Mouse (Mus musculus): Measurements from ENCODE around the gene Rusc2.

Gene Rusc2

DNA sequence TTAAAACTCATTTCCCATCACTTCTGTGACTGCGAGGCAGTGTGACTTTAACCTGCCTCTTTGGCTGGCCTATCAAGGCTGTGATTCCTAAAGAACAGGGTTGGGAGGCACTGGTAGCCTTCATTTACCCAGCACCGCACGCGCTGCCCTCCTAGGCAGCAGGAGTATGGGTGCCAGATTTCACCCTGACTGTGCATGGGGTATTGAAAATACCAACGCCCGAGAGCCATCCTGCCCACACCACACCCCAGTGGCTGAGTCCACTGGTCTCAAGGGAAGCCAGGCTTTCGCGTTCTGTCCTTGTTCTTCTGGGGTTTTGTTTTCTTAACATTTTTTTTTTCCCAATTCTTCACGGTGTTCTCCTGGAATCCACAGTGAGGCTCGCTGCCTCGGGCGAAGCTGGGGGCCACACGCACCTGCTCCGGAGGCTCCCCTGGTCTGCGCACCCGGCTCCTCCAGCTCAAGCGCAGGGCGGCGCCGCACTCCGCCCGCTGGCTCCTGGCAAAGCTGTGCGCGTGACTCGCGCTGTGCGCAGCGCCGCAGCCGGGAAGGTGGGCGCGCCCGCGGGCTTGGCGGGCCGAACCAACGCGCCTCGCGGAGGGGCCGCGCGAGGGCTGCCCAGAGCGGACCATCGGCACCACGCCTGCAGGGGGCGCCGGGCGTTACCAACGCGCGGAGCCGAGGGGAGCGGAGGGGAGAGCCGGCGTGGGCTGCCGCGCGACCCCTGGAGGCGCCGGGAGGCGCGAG lies at the start of gene Rusc2:
Gene Rusc2, plus strand, starts transcription at position 572 of the 747 bp plus-strand sequence.
- peak; percentile 39 to 66 for DNase-seq (ENCODE audit: low read depth in 1 of 2, low spot score in 2 of 2)

DNA sequence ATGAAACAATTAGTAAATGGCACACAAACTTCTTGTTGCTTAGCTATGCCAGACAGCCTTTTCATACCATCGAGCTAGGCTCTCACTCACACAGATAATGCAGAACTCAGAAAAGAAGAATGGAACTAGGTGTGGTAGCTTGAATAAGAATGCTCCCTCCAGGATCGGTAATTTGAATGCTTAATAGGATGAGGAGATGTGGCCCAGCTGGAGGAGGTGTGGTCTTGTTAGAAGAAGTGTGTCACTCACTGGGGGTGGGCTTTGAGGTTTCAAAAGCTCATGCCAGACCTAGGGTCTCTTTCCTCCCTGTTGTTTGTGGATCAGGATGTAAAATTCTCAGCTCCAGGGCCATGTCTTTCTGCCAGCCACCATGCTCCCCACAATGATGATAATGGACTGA lies 47.0 kb upstream of the Rusc2 start:
- DNase-seq (ENCODE audit: low read depth in 1 of 2, low spot score in 2 of 2), result no peak

DNA sequence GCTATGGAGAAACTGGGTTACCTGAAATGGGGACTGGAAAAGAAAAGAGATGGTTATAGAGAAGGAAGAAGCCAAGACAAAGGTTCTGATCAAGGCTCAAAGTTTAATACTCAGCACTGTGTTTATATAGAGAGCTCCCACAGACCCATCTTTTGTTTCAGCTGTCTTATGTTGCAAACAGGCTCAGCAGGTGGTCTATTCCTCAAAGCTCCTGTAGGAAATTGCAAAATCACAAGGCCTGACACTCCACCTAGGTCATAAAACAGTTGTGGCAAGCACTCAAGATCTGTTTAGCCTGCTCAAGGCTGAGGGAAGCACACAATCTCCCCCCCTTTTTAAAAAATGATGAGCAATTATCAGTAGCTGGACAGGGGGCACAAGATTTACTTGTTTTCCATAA lies 45.6 kb upstream of the Rusc2 start:
- no peak for DNase-seq (ENCODE audit: low read depth in 1 of 2, low spot score in 2 of 2)

DNA sequence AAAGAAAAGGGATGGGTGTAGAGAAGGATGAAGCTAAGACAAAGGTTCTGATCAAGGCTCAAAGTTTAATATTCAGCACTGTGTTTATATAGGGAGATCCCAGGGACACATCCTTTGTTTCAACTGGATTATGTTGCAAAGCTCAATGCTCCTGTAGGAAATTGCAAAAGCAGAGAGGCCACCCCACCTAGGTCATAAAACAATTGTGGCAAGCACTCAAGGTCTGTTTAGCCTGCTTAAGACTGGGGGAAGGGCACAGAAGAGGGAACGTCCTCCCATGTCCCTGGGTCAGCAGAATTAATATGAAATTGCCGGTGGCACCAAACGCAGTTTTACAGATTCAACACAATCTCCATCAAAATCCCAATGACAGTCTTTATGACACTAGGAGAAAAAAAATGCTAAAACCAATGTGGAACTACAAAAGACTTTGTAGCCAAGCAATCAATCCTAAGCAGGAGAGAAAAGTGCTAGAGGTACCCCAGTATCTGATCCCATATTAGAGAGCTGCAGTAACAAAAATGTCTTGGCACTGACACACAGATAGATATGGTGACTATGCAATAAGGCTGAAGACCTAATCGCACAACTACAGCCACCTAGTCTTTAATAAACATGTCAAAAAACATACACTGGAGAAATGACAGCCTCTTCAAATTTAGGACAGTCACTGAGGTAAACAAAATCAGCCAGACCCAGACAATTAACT lies 41.5 kb upstream of the Rusc2 start:
- no peak for DNase-seq (ENCODE audit: low read depth in 1 of 2, low spot score in 2 of 2)

DNA sequence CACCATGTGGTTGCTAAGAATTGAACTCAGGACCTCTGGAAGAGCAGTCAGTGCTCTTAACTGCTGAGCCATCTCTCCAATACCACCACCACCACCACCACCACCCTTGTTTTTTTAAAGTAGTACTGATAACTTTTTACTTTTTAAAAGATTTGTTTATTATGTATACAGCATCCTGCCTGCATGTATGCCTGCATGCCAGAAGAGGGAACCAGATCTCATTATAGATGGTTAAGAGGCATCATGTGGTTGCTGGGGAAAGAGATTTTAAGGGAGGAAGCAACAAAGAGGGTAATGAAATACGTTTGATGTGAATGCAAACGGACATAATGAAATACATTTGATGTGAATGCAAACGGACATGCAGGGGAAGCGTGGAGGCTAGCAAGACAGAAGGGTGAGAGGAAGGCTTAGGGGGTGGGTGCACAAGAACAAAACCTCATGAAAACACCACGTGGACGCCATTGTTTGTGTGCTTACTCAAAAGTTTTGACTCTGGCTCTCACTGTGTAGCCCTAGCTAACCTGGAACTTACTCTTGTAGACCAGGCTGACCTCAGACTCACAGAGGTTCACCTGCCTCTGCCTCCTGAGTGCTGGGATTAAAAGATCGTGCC lies 40.4 kb upstream of the Rusc2 start:
- no peak for DNase-seq (ENCODE audit: low read depth in 1 of 2, low spot score in 2 of 2)

DNA sequence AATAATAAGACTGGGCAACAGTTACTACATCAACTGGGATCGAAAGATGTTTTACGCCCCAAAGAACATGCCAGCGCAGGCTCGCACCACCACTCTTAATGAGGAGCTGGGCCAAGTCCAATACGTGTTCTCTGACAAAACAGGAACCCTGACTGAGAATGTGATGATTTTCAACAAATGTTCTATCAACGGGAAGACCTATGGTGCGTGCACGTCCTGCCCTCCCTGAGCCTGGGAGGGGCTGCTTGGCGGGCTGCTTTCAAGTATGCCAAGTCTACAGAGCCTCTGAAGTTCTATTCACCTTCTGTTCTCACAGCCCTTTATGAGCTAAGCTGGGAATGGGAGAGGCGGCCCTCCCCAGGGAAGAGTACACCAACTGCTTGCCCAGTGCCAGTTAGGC lies 39.3 kb upstream of the Rusc2 start:
- DNase-seq (ENCODE audit: low read depth in 1 of 2, low spot score in 2 of 2), result no peak

DNA sequence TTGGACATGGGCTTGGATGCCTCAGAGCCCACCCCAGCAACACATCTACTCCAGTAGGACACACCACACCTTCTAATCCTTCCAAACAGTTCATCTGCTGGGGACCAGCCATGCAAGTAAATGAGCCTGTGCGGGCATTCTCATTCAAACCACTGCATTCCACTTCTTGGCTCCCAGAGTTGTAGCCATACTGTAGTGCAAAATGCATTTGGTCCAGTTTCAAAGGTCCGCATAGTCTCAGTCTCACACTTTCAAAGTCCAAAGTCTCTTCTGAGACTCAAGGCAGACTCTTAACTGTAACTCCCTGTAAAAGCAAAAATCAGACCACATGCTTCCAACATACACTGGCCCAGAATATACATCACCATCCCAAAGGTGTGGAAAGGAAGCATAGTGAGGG lies 36.8 kb upstream of the Rusc2 start:
- DNase-seq (ENCODE audit: low read depth in 1 of 2, low spot score in 2 of 2), result no peak

DNA sequence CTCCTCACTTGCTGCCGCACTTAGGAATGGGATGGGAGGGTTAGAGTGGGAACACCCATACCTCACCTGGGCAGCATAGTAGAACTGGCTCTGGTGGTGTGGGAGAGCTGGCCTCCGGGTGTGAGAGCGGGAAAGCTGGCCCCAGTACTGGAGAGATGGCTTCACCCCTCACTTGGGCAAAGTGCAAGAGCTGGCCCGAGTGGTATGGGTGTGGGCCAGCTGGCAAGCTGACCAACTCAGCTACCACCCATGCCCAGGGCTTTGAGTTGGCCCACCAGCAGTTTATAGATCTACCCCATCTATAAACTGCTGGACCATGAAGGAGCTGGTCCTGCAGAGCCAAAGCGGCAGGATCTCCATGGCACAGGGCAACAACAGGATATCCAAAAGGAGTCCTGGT lies 32.6 kb upstream of the Rusc2 start:
- DNase-seq (ENCODE audit: low read depth in 1 of 2, low spot score in 2 of 2), result no peak

DNA sequence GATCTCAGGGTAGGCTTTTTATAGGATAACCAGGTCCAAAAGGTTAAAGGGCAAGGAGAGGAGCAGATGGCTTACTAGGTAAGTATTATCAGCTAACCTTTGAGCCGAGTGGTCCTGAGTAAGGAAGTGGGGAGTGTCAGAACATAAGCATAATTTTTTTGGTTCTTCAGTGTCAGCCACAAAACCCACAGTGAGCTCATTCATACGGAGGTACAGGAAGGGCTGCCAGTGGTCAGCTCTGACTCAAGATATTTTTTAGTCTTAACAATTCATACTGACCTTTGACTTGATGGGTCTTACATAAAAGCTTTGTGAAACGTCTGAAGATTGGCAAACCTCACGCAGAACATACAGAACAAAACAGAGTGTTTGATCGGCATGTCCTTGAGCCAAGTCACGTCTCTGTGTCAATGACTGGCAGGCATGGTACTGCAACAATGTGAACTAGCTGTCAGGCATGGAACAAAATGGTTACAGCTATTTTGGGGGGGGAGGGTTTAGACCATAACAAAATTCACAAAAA lies 31.7 kb upstream of the Rusc2 start:
- DNase-seq (ENCODE audit: low read depth in 1 of 2, low spot score in 2 of 2), result no peak

DNA sequence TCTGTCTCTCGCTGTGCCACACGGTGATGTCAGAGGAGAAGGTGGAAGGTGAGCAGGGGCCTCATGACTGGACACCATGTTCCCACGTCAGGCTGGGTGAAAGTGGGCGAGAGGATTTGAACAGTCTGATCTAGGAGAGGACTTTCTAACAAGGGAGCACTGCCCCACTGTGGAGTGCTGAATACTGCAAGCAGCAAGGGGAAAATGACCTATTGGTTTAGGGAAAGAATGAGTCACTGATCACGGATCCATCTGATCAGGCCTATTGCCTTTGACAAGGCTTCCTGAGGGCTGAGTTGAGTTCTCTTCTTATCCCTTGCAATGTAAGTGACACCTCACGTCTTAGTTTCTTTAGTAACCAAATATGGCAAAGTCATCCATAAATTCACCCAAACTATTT lies 28.1 kb upstream of the Rusc2 start:
- no peak for DNase-seq (ENCODE audit: low read depth in 1 of 2, low spot score in 2 of 2)

DNA sequence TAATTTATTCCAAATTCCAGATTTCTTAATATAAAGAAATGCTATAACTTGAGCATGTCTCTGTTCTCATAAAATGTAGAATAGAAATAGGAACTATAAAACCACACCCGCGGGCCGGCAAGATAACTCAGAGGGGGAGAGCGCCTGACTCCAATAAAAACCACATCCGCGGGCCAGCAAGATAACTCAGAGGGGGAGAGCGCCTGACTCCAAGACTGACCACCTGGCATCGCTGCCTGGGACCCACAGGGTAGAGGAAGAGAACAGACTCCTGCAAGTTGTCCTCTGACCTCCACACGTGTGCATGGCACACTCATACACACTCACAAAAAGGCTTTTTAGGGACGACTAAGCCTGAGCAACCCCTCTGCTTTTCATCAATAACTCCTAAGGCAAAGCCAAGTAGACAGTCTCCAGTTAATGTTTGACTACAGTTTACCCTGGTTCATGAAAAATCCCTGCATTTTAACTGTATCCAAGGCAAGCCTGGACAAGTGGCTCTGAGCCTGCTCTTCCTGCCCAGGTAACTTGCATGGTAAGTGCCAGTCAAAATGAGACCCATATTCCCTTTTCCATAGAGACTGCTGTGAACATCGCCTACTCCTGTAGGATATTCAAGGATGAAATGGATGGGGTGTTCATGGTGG lies 16.7 kb upstream of the Rusc2 start:
- no peak for DNase-seq (ENCODE audit: low read depth in 1 of 2, low spot score in 2 of 2)

DNA sequence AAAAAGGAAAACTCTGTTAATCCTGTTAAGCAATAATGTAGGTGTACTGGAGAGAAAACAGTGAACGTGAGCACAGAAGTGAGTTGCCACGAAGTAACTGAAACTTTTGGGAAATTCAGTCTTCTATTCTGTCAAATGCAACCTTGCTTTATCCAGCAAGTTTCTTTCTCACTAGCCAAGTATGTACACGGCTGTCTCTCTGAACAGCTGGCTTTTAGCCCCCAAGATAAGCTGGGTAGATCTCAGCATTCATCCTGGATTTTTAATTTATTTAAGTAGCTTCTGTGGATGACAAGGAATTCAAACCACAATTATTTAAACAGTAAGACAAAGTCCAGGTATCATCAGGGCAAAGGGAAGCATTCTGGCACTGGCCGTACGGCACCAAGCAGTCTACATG lies 14.5 kb upstream of the Rusc2 start:
- DNase-seq (ENCODE audit: low read depth in 1 of 2, low spot score in 2 of 2), result no peak

DNA sequence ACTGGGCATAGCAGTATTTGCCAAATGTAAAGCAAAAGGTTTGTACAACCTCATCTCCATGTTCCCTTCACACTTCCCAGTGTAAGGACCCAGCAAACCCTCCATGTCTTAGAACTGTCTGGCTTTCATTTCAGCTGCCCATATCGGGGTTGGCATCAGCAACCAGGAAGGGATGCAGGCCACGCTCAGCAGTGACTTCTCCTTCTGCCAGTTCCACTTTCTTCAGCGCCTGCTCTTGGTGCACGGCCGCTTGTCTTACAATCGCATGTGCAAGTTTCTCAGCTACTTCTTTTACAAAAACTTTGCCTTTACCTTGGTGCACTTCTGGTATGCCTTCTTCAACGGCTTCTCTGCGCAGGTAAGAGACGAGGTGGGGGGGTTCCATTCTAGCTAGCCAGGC lies 14.0 kb upstream of the Rusc2 start:
- no peak for DNase-seq (ENCODE audit: low read depth in 1 of 2, low spot score in 2 of 2)

DNA sequence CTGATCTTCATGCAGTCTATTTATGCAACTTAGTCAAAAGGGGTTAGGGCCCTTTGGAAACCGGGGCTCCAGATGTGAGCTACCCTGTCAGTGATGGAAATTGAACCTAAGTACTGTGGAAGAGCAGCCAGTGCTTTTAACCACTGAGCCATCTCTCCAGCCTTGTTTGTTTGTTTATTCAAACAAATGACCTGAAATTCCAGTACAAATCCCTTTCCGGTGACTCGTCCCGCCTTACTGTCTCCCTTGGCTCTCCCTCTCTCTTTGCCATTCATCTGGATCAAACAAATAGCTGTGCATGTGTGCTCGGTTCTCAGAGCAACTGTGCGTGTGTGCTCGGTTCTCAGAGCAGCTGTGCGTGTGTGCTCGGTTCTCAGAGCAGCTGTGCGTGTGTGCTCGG lies 10.4 kb upstream of the Rusc2 start:
- no peak for DNase-seq (ENCODE audit: low read depth in 1 of 2, low spot score in 2 of 2)

DNA sequence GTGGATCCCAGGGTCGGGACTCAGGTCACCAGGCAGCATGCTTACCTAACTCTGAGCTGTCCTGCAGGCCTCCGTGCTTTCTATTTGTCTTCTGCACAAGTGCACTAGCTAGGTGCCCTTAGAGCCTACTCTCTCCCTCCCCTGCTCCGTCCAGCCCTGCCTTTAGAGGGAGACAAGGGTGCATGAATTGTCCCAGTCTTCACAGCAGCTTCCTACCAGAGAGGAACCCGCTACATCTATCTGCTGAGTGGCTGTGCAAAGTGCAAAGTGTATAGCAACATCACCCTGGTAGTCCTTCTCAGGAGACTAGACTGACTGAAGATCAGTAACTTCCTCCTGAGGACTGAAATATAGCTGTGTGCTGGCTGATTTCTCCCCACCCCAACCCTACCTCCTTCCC lies 9.6 kb upstream of the Rusc2 start:
- DNase-seq (ENCODE audit: low read depth in 1 of 2, low spot score in 2 of 2), result no peak

DNA sequence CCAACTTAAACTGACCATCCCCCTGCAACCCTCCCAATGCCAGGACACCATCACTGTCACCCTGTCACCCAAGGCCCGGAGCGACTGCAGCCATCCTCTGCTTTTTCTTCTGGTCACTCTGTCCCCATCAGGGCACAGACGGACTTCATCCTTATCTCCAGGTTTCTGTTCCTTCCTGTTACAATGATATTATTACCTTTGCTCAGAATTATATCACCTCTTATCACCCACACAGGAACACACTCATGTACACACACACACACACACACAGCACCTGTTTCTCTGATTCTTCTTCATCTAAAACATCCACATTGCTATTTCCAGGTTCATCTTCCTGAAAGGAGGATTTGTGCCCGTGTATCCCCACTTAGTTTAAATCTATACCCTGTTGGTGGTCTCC lies 7.5 kb upstream of the Rusc2 start:
- DNase-seq (ENCODE audit: low read depth in 1 of 2, low spot score in 2 of 2), result no peak

DNA sequence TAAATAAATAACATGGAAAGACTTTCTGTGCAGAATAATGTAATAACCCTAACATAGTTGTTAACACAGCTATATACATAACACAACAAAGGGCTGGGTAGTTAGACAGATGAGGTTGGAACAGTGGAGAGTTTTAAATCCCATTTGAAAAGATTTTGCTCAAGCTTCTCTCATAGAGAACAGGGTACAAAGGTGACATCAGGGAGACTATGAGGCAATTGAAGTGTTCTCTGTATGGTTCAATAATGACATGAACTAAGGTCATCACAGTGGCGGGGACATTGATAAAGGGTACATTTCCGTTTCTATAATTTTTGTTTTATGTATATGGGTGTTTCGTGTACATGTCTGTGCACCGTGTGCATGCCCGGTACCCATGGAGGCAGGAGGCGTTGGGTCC lies 2.2 kb upstream of the Rusc2 start:
- no peak for DNase-seq (ENCODE audit: low read depth in 1 of 2, low spot score in 2 of 2)

DNA sequence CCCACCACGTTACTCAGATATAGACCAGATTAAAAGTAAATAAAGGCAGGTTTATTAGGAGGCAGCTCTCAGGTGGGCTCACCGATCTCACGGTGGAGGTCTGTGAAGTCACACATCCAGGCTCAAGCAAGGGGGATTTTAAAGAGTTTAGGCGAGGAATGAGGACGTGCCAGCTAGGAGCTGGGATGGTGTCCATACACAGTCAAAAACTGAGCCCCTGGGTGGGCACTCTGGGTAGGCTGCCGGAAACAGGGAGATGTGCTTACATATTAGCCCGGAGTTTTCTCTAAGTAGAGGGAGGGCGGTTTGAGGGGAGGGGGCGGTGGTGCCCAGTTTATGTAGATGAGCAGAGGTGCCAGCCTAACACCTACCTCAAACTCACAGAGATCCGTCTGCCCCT lies 828 bp upstream of the Rusc2 start:
- no peak for DNase-seq (ENCODE audit: low read depth in 1 of 2, low spot score in 2 of 2)

DNA sequence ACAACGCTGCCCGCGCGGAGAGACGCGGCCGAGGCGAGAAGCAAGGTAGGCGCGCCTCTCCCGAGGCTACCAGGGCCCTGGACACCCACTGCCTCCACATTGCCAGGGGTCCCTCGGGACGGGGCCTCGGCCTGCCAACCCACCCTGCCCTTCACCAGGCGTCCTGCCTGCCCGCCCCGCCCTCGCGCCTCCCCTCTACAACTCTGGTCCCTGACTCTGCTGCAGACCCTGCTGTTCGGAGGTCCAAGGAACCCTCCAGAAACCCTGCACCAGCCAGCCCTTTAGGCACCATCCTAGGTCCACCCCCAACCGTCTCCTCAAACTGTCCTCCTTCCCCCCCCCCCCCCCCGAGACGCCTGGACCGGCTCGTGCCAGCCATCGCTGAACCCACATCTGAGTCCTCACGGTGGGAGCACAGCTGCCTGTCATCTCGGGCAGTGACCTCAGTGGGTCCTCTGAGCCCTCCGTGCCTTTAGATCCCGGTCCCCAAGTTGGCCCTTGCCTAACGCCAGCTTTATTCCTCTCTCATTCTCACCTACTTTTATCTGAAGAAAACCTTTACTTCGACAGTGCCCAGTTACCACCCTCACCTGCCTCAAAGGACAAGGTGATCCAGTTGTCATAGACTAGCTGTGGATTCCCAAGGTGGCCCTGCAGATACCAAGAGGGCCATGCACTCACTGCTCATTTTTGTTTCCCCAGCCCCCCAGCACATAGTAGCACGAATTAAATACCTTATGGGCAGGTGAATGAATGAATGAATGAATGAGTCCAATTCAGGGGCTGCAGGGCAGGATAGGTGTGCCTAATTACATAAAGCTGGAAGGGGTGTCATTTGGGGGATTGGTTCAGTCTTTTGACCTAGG lies 609 bp downstream of the Rusc2 start:
- DNase-seq (ENCODE audit: low read depth in 1 of 2, low spot score in 2 of 2), result no peak

DNA sequence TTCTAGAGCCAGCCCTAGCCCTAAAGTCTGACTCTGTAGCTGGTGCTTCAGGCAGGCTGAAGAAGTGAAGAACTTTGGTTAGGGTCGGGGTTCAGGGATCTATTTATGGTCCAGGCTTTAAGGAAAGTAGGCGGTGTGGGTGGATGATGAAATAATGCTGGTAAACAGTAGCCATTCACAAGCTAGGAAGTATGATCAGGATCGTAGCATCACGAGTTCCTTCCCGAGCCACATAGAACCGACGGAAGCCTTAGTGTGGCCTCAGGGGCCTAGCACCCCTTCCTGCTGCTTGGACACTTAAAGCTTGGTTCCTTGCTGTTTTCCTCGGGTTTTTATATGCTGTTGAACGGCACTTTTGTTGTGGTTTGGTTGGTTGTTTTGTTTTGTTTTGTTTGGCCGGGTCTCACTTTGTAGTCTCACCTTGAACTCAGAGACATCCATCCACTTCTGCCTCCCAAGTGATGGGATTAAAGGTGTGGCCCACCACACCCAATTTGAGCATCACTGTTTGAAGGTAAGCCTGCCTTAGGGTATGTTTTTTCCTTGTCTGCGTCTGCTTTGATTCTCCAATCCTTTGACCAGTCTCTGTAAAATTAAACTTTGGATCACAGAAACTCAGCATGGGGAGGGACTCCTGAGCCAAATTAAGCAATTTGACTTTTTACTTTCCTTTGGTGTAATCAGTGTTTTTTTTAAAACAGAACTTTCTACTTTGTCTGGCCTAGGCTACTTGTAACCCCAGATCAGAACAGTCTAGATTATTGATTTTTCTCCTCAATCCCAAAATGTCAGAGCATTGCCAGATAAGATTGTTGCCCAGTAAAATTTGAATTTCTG lies 1.7 kb downstream of the Rusc2 start:
- DNase-seq (ENCODE audit: low read depth in 1 of 2, low spot score in 2 of 2), result no peak

Data from monocyte, adult 2 months (primary cell).